Mouse (Mus musculus): ENCODE results near the gene Hoxa9. TPM values are rescaled to one million over a fixed set of nuclear protein-coding genes. Genes with fewer than 3 reads are reported as not detected.

Hoxa9 gene
- total RNA-seq, 2 experiments from 2014 or later, result not detected

DNA sequence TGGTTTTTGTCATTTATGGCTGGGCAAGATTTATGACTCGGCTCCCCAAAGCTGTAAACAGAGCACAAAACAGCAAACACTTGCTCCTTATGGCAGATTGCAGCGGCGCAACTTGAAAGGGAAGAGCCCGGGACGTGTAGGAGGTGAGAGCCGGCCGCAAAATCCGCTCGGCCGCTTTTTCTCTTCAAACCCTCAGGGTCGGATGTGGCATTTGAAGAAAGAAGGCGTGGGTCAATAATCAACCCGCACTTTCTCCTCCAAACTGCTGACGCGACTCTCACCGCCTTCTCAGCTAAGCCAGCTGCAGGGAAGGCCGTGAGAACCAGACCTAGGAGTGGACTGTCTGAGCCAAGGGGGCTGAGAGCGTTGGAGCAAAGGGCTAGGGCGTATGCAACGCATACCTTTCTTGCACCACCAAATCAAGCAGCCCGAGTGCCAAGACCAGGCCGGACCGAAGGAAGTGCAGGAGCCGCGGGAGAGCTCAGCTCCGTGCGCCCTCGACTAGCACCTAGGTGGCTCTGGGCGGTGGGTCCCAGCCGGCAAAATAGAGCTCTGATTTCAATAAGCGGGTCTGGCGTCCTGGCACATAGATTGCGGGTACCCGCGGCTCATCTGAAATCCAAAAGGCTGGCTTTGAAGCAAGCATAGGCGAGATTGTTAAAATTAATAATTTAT, 53.7 kb downstream of the Hoxa9 start, which contains the start of gene 5730596B20Rik:
5730596B20Rik (plus strand) TSS at position 438 of the 675 bp plus-strand sequence.
- intact Hi-C loops (cut with DNase I), result no loop called here

GRCm38 (mm10) chr6:52176391-52176790, 54.5 kb downstream of the Hoxa9 start:
- DNase-seq (ENCODE audit: low spot score in 2 of 2), result no peak
- intact Hi-C loops (cut with DNase I), result no loop called here

More for the DNA sequence above, 53.7 kb downstream of the Hoxa9 start, which contains the start of gene 5730596B20Rik:
- DNase-seq (ENCODE audit: low spot score in 2 of 2), result no peak

DNA sequence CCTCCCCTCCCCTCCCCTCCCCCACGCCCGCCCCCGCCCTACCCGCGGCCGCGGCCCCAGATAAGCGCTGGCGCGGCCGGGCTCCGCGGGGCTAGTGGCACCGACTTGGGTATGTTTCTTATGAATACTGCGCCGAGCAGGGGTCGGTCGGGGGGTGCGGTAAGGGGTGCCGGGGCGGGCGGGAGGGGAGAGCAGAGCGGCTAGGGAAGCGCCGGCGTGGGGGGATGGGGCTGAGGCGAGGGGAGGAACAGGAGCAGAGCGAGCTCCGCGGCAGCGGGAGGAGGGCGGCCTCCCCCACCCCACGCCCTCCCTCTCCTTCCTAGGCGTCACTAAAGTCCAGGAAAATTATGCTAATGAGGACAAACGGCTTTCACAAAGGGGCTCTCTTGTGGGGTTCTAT, 55.0 kb downstream of the Hoxa9 start:
- no peak for DNase-seq (ENCODE audit: low spot score in 2 of 2)
- intact Hi-C loops (cut with DNase I), result no loop called here

DNA sequence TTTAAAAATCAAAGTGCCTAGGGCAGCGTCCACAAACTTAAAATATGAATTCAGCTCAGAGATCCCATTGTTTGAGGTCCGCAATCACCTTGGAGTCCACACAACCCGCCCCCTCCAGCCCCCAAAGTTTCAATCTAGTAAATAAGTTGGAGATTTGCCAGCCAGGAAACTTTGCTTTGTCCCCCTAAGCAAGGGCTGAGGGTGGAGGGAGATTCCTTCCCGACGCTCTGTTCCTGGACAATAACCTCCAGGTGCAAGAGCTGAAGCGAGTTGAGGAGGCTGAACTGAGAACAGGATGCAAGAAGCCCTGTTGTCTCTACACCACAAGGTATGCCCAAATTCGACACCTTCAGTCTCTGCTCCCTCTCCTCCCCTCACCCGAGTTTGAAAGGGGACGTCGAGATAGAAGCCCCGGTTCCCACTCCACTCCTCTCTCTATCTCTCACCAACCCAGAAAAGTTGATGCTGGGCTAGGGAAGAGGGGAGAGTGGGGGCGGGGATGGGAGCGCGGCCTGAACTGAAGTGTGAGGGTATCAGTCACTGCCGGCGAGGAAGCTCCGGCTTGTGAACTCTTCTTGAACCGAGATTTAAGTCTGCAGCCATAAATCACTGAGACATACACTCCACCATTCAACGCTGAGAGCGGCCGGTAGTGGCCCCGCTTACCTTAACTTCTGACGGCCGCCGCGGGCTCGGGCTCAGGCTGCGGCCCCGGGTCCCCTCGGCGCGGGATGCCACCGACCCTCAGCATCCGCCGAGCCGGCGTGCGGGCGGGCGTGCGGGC, 55.7 kb downstream of the Hoxa9 start:
- intact Hi-C loops (cut with DNase I), result no loop called here
- DNase-seq (ENCODE audit: low spot score in 2 of 2), result no peak

DNA sequence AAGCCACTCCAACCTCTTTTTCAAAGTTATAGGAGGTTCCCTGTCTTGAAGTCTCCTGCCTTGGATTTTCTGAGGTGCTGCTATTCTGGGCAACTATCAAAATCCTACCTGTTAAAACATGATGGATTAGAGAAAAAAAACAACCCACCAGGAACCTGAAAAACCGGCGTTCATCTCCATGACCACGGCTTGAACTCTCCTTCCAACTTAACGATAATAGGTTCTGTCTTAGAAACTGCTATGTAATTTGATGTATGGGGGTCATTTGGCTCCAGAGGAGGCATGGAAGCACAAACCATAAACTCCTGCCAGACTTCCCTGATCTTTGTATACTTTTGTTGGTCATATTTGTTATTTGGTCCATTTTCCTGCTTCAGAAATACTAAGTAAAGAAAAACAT, 57.2 kb downstream of the Hoxa9 start:
- no peak for DNase-seq (ENCODE audit: low spot score in 2 of 2)

More for the DNA sequence above, 57.2 kb downstream of the Hoxa9 start:
- intact Hi-C loops (cut with DNase I), result no loop called here

Small RNA genes within 50 kb of the gene (microRNA-seq; reads per million reads assigned to microRNA genes)
- 2.3 reads per million for gene Mir196b

Other genes with a start within 250 kb of the Hoxa9 start
- 10 to 100 TPM in 1 of 2 experiments, 1 to 10 TPM in 1; 8.5 to 10.5 TPM for gene Skap2, start 218.5 kb downstream of the Hoxa9 start, total RNA-seq (2021)
- gene Hoxa1, start 72.8 kb downstream of the Hoxa9 start, total RNA-seq (2021), result not detected
- gene Hoxa2, start 66.3 kb downstream of the Hoxa9 start, total RNA-seq (2021), result not detected
- gene 5730596B20Rik, start 53.6 kb downstream of the Hoxa9 start, total RNA-seq (2021), result not detected
- gene Hoxa4, start 39.3 kb downstream of the Hoxa9 start, total RNA-seq (2021), result not detected
- not detected for gene Hoxa5, start 26.5 kb downstream of the Hoxa9 start, total RNA-seq (2021)
- not detected for gene Hoxa6, start 22.4 kb downstream of the Hoxa9 start, total RNA-seq (2021)
- not detected for gene Hoxa3, start 17.8 kb downstream of the Hoxa9 start, total RNA-seq (2021)
- gene Gm28308, start 17.8 kb downstream of the Hoxa9 start, total RNA-seq (2021), result not detected
- gene Hoxa7, start 9.2 kb downstream of the Hoxa9 start, total RNA-seq (2021), result not detected
- not detected for gene Hoxa10, start 9.8 kb upstream of the Hoxa9 start, total RNA-seq (2021)
- not detected for gene Hoxa11, start 14.7 kb upstream of the Hoxa9 start, total RNA-seq (2021)
- not detected for gene Hoxa13, start 29.8 kb upstream of the Hoxa9 start, total RNA-seq (2021)
- not detected for gene Evx1, start 82.4 kb upstream of the Hoxa9 start, total RNA-seq (2021)